Mouse (Mus musculus) testis, adult 2 months (tissue): ENCODE measurements at regions not wholly inside any gene's neighbourhood (a gene's known extent, or its start where the extent isn't known, plus 50 kb on each side); places are given as distances from the start of the nearest gene placed in this dataset.

Experiments used
- H3K27ac ChIP-seq: fragments of 200-500 bp; 2 replicates; pipeline ENCODE4 v1.5.1; 2012; ENCODE audit warnings: low read depth, low read length; ENCODE audit not compliant: control insufficient read depth, insufficient read depth
- H3K27me3 ChIP-seq: fragments of 200-500 bp; 2 replicates; pipeline ENCODE4 v1.6.1; 2012; ENCODE audit warnings: mild to moderate bottlenecking, low read length, moderate library complexity; ENCODE audit not compliant: control insufficient read depth, insufficient read depth
- H3K36me3 ChIP-seq: fragments of 200-500 bp; 2 replicates; pipeline ENCODE4 v1.6.1; 2012; ENCODE audit warnings: mild to moderate bottlenecking, low read length; ENCODE audit not compliant: control insufficient read depth, insufficient read depth
- H3K4me1 ChIP-seq: fragments of 200-500 bp; 2 replicates; pipeline ENCODE4 v1.6.1; 2012; ENCODE audit warnings: low read length; ENCODE audit not compliant: control insufficient read depth, insufficient read depth
- H3K4me3 ChIP-seq: fragments of 200-500 bp; 2 replicates; pipeline ENCODE4 v1.5.1; 2012; ENCODE audit warnings: low read depth, mild to moderate bottlenecking, low read length, moderate library complexity, mixed read lengths; ENCODE audit not compliant: control insufficient read depth
- CTCF ChIP-seq: fragments of 200-500 bp; IDR thresholded peaks from 2 replicates; pipeline ENCODE4 v1.5.1; 2012; ENCODE audit warnings: low read depth, mild to moderate bottlenecking, inconsistent platforms, low read length, moderate library complexity; ENCODE audit not compliant: control insufficient read depth, insufficient read depth, insufficient replicate concordance
- POLR2A ChIP-seq: fragments of 200-500 bp; IDR thresholded peaks from 2 replicates; pipeline ENCODE4 v1.6.1; 2012; ENCODE audit warnings: low read depth, mild to moderate bottlenecking, inconsistent platforms, low read length, moderate library complexity; ENCODE audit not compliant: control insufficient read depth

GRCm38 (mm10) chr9:13963140-13963763 lies 135.7 kb downstream of the Fam76b start:
- no peaks in the 10 kb centered on the region for H3K36me3 ChIP-seq
- no peak for TF ChIP-seq CTCF
- H3K4me3 ChIP-seq, result no peak overlapping the region
- H3K27me3 ChIP-seq, result no peaks in the 10 kb centered on the region
- H3K4me1 ChIP-seq, result no peaks in the 10 kb centered on the region
- no peak overlapping the region for H3K27ac ChIP-seq

GRCm38 (mm10) chr9:13963796-13964195 lies 136.3 kb downstream of the Fam76b start:
- Histone ChIP-seq H3K4me3 (no peak overlapping the region), H3K27me3 (no peaks in the 10 kb centered on the region), H3K4me1 (no peaks in the 10 kb centered on the region), H3K27ac (no peak overlapping the region), H3K36me3 (no peaks in the 10 kb centered on the region)
- TF ChIP-seq POLR2A, result no peak
- TF ChIP-seq CTCF, result no peak

GRCm38 (mm10) chr9:13964256-13964655 lies 136.7 kb downstream of the Fam76b start:
- no peak overlapping the region for H3K27ac ChIP-seq
- H3K4me3 ChIP-seq, result no peak overlapping the region
- no peaks in the 10 kb centered on the region for H3K36me3 ChIP-seq
- no peaks in the 10 kb centered on the region for H3K27me3 ChIP-seq
- no peaks in the 10 kb centered on the region for H3K4me1 ChIP-seq
- TF ChIP-seq CTCF, result no peak

- H3K36me3 ChIP-seq, result no peaks in the 10 kb centered on the region
- no peaks in the 10 kb centered on the region for H3K27me3 ChIP-seq
- H3K4me3 ChIP-seq, result no peak overlapping the region
- H3K4me1 ChIP-seq, result no peaks in the 10 kb centered on the region
- H3K27ac ChIP-seq, result no peak overlapping the region
- no peak for TF ChIP-seq POLR2A
- no peak for TF ChIP-seq CTCF
Measured at GRCm38 (mm10) chr9:13966212-13966611, 138.7 kb downstream of the Fam76b start.

GRCm38 (mm10) chr9:13969262-13969661 lies 141.7 kb downstream of the Fam76b start:
- TF ChIP-seq POLR2A, result no peak
- no peak for TF ChIP-seq CTCF

GRCm38 (mm10) chr9:13973600-13973999 lies 146.1 kb downstream of the Fam76b start:
- no peaks in the 10 kb centered on the region for H3K36me3 ChIP-seq
- TF ChIP-seq POLR2A (no peak), CTCF (no peak)

More at GRCm38 (mm10) chr9:13969262-13969661, 141.7 kb downstream of the Fam76b start:
- no peaks in the 10 kb centered on the region for H3K27me3 ChIP-seq
- H3K4me1 ChIP-seq, result no peaks in the 10 kb centered on the region
- H3K36me3 ChIP-seq, result no peaks in the 10 kb centered on the region
- H3K4me3 ChIP-seq, result no peak overlapping the region
- no peak overlapping the region for H3K27ac ChIP-seq

GRCm38 (mm10) chr9:13974870-13975269 lies 147.4 kb downstream of the Fam76b start:
- Histone ChIP-seq H3K27ac (no peak overlapping the region), H3K36me3 (no peaks in the 10 kb centered on the region), H3K27me3 (no peaks in the 10 kb centered on the region), H3K4me3 (no peak overlapping the region), H3K4me1 (no peaks in the 10 kb centered on the region)
- no peak for TF ChIP-seq POLR2A
- TF ChIP-seq CTCF, result no peak

More at GRCm38 (mm10) chr9:13973600-13973999, 146.1 kb downstream of the Fam76b start:
- H3K4me3 ChIP-seq, result no peak overlapping the region
- H3K27me3 ChIP-seq, result no peaks in the 10 kb centered on the region
- no peaks in the 10 kb centered on the region for H3K4me1 ChIP-seq
- H3K27ac ChIP-seq, result no peak overlapping the region

- no peaks in the 10 kb centered on the region for H3K27me3 ChIP-seq
- no peaks in the 10 kb centered on the region for H3K36me3 ChIP-seq
- H3K27ac ChIP-seq, result no peak overlapping the region
- no peak overlapping the region for H3K4me3 ChIP-seq
- TF ChIP-seq POLR2A (no peak), CTCF (no peak)
- no peaks in the 10 kb centered on the region for H3K4me1 ChIP-seq
Measured at GRCm38 (mm10) chr9:13978842-13979241, 151.3 kb downstream of the Fam76b start.
